Mouse (Mus musculus) hindbrain, postnatal 0 days (tissue): ENCODE data around the gene Tmem151b. TPM values are rescaled to one million over a fixed set of nuclear protein-coding genes. Genes with fewer than 3 reads are reported as not detected.

ENCODE experiments used
- ATAC-seq: fragments of 200-750 bp; cut with Nextera tagmentation; 2 replicates; pipeline ENCODE4 v1.8.0; 2017; ENCODE audit warnings: mild to moderate bottlenecking, moderate TSS enrichment, moderate library complexity
- DNase-seq: peaks from one replicate; pipeline ENCODE4 v3.0.0-alpha.2; 2015; ENCODE audit warnings: low spot score
- H3K27ac ChIP-seq: fragments of 300-500 bp; sonication (generic); 2 replicates; pipeline ENCODE4 v1.5.1; 2014; ENCODE audit warnings: mild to moderate bottlenecking
- H3K27me3 ChIP-seq: fragments of 300-500 bp; sonication (generic); 2 replicates; pipeline ENCODE4 v1.6.1; 2014; ENCODE audit warnings: low read length, mixed read lengths; ENCODE audit not compliant: insufficient read depth
- H3K36me3 ChIP-seq: fragments of 300-500 bp; sonication (generic); 2 replicates; pipeline ENCODE4 v1.6.1; 2014; ENCODE audit warnings: low read length, mixed read lengths; ENCODE audit not compliant: insufficient read depth
- H3K4me1 ChIP-seq: fragments of 300-500 bp; sonication (generic); 2 replicates; pipeline ENCODE4 v1.6.1; 2014; ENCODE audit warnings: antibody characterized with exemption, low read length, mixed read lengths; ENCODE audit not compliant: insufficient read depth
- H3K4me2 ChIP-seq: fragments of 300-500 bp; sonication (generic); 2 replicates; pipeline ENCODE4 v1.6.1; 2014; ENCODE audit warnings: low read depth, mild to moderate bottlenecking, low read length, moderate library complexity, mixed read lengths
- H3K4me3 ChIP-seq: fragments of 300-500 bp; sonication (generic); 2 replicates; pipeline ENCODE4 v1.5.1; 2014; ENCODE audit warnings: low read length
- H3K9ac ChIP-seq: fragments of 300-500 bp; sonication (generic); replicated peaks from 2 replicates; pipeline ENCODE4 v1.6.1; 2014; ENCODE audit warnings: mild to moderate bottlenecking, low read length, moderate library complexity, mixed read lengths
- H3K9me3 ChIP-seq: fragments of 300-500 bp; sonication (generic); 2 replicates; pipeline ENCODE4 v1.6.1; 2016; ENCODE audit warnings: low read length, mixed read lengths
- CTCF ChIP-seq: IDR thresholded peaks from 2 replicates; pipeline ENCODE4 v1.5.1; 2016; ENCODE audit warnings: antibody characterized with exemption, control low read depth, low read depth
- WGBS: fragments of 180-500 bp; shearing (Covaris S2); extraction: QIAGEN DNeasy Blood & Tissue Kit; methylation state at CpG from one replicate; pipeline ENCODE4 v1.1.7; 2014; 5-methylcytosine and 5-hydroxymethylcytosine counted together
- polyA plus RNA-seq: library from polyadenylated mRNA; unstranded; fragments of >200 nt; fragmentation: Nextera tagmentation; extraction: Ambion mirVana; gene quantifications from 2 replicates; pipeline ENCODE4 v1.2.1, GENCODE M21; 2015
- total RNA-seq: library from RNA; depleted of rRNA; stranded (reverse); fragments of >200 nt; gene quantifications from 2 replicates; pipeline ENCODE4 v1.2.3, GENCODE M21; 2014

Gene Tmem151b
- total and polyA plus RNA-seq, 2 experiments from 2014 or later = 29.8 to 114 TPM

- 69% methylated on average over 16 of the region's 16 CpGs for WGBS
- H3K9me3 ChIP-seq = no peaks in the 10 kb centered on the region
- DNase-seq (no peak), ATAC-seq (no peak)
- 0 out of 2 replicates have a peak, but pooled peaks cover 4% of the 10 kb centered on the region for H3K4me1 ChIP-seq
- no peak for TF ChIP-seq CTCF
- no peaks in the 10 kb centered on the region for H3K36me3 ChIP-seq
- H3K27ac ChIP-seq = no peak overlapping the region
- no peaks in the 10 kb centered on the region for H3K27me3 ChIP-seq
- H3K4me2 ChIP-seq = no peak overlapping the region
- no peak overlapping the region for H3K4me3 ChIP-seq
- H3K9ac ChIP-seq = no peak overlapping the region
These were observed 8.8 kb upstream of the Tmem151b start for GRCm38 (mm10) chr17:45557998-45558862.

- H3K4me3 ChIP-seq = no peak overlapping the region
- ATAC-seq (no peak), DNase-seq (no peak)
- no peak overlapping the region for H3K27ac ChIP-seq
- H3K36me3 ChIP-seq = no peaks in the 10 kb centered on the region
- no peaks in the 10 kb centered on the region for H3K9me3 ChIP-seq
- no peak overlapping the region for H3K9ac ChIP-seq
- peak overlapping the region; percentile 98 for H3K4me2 ChIP-seq
- no peak for TF ChIP-seq CTCF
- WGBS = 68% methylated on average over 7 of the region's 7 CpGs
- H3K27me3 ChIP-seq = no peaks in the 10 kb centered on the region
- 0 out of 2 replicates have a peak, but pooled peaks cover 4% of the 10 kb centered on the region for H3K4me1 ChIP-seq
These were observed 7.9 kb upstream of the Tmem151b start for GRCm38 (mm10) chr17:45557246-45557824.

- WGBS = 68% methylated on average over 3 of the region's 3 CpGs
- ATAC-seq (no peak), DNase-seq (no peak)
- H3K4me3 ChIP-seq = peak overlapping the region; percentile 65
- TF ChIP-seq CTCF = no peak
- H3K27me3 ChIP-seq = no peaks in the 10 kb centered on the region
- 0 out of 2 replicates have a peak, but pooled peaks cover 4% of the 10 kb centered on the region for H3K4me1 ChIP-seq
- H3K36me3 ChIP-seq = no peaks in the 10 kb centered on the region
- H3K9ac ChIP-seq = peak overlapping the region; percentile 62; the same call in 1 of the 2 replicates
- no peaks in the 10 kb centered on the region for H3K9me3 ChIP-seq
- H3K27ac ChIP-seq = no peak overlapping the region
- H3K4me2 ChIP-seq = peak overlapping the region; percentile 98
These were observed 7.2 kb upstream of the Tmem151b start for GRCm38 (mm10) chr17:45556514-45557245.

GRCm38 (mm10) chr17:45556107-45556489 is 6.6 kb upstream of the Tmem151b start:
- no peak for ATAC-seq
- TF ChIP-seq CTCF = no peak
- Histone ChIP-seq H3K27me3 (no peaks in the 10 kb centered on the region), H3K4me1 (0 out of 2 replicates have a peak, but pooled peaks cover 4% of the 10 kb centered on the region), H3K9me3 (no peaks in the 10 kb centered on the region), H3K9ac (peak overlapping the region; percentile 62), H3K4me2 (peak overlapping the region; percentile 98), H3K36me3 (no peaks in the 10 kb centered on the region), H3K27ac (no peak overlapping the region; the same call in 1 of the 2 replicates), H3K4me3 (peak overlapping the region; percentile 65)
- WGBS = 2% methylated on average over 14 of the region's 14 CpGs
- DNase-seq = no peak

GRCm38 (mm10) chr17:45555452-45556106 is 6.1 kb upstream of the Tmem151b start, which contains the start of gene Nfkbie:
Gene Nfkbie (plus strand): TSS chr17:45555703.
- Histone ChIP-seq H3K4me2 (peak within 1 kb of the TSS; percentile 98), H3K9ac (peak within 1 kb of the TSS; percentile 62), H3K4me1 (0 out of 2 replicates have a peak, but pooled peaks cover 4% of the 10 kb centered on the region), H3K27ac (no peak within 1 kb of the TSS; the same call in 1 of the 2 replicates), H3K4me3 (peak within 1 kb of the TSS; percentile 65), H3K36me3 (no peaks in the 10 kb centered on the region), H3K9me3 (no peaks in the 10 kb centered on the region), H3K27me3 (no peaks in the 10 kb centered on the region)
- peak; percentile 93 for DNase-seq
- WGBS = 1% methylated on average over 45 of the region's 45 CpGs
- TF ChIP-seq CTCF = no peak
- ATAC-seq = peak; percentile 76

DNA sequence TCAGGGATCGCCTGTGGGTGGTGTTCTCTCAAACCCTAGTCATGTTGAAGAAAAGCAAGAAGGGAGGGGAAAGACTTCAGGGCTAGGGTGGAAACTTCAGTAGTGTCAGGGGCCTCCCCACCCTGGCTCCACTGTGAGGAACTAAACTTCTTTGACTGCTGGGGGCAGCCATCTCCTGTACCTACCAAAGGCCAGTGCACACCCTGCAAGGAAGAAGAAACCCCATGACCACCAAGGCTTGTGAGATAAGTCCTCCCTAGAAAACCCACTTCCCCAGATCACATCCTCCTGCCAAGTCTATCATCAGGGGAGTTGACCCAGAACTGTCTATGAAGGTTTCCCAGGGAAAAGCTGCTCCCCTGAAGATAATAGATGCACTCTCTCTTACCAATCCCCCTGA is 4.9 kb upstream of the Tmem151b start:
- H3K27ac ChIP-seq = no peak overlapping the region
- H3K9me3 ChIP-seq = no peaks in the 10 kb centered on the region
- ATAC-seq (no peak), DNase-seq (no peak)
- no peak overlapping the region for H3K4me2 ChIP-seq
- 46% methylated on average over 1 of the region's 1 CpGs for WGBS
- H3K4me1 ChIP-seq = 0 out of 2 replicates have a peak, but pooled peaks cover 4% of the 10 kb centered on the region
- H3K27me3 ChIP-seq = no peaks in the 10 kb centered on the region
- H3K4me3 ChIP-seq = no peak overlapping the region
- no peak overlapping the region for H3K9ac ChIP-seq
- no peaks in the 10 kb centered on the region for H3K36me3 ChIP-seq
- TF ChIP-seq CTCF = no peak
